Mouse (Mus musculus) layer of hippocampus, adult 11-12 months (tissue): ENCODE measurements at regions not wholly inside any gene's neighbourhood (a gene's known extent, or its start where the extent isn't known, plus 50 kb on each side); places are given as distances from the start of the nearest gene placed in this dataset.

Experiments
- DNase-seq: peaks from one replicate; pipeline ENCODE4 v3.0.0; 2022; ENCODE audit warnings: low spot score

- DNase-seq = no peak
Measured at GRCm38 (mm10) chr5:133113183-133113582, 570.0 kb upstream of the Auts2 start.

GRCm38 (mm10) chr5:133106691-133107354 lies 563.7 kb upstream of the Auts2 start:
- DNase-seq = peak; percentile 12

- no peak for DNase-seq
Measured at GRCm38 (mm10) chr5:133096340-133096739, 553.2 kb upstream of the Auts2 start.

GRCm38 (mm10) chr5:133084859-133085258 lies 541.7 kb upstream of the Auts2 start:
- no peak for DNase-seq

- DNase-seq = no peak
Measured at GRCm38 (mm10) chr5:133080751-133081150, 537.6 kb upstream of the Auts2 start.

GRCm38 (mm10) chr5:133078916-133079315 lies 535.8 kb upstream of the Auts2 start:
- no peak for DNase-seq

GRCm38 (mm10) chr5:133078390-133078789 lies 535.2 kb upstream of the Auts2 start:
- DNase-seq = peak; percentile 4

GRCm38 (mm10) chr5:133073317-133073716 lies 530.2 kb upstream of the Auts2 start:
- no peak for DNase-seq

GRCm38 (mm10) chr5:133070141-133070540 lies 527.0 kb upstream of the Auts2 start:
- DNase-seq = no peak

GRCm38 (mm10) chr5:133062481-133062880 lies 519.3 kb upstream of the Auts2 start:
- peak; percentile 14 for DNase-seq

GRCm38 (mm10) chr5:133047456-133047855 lies 504.3 kb upstream of the Auts2 start:
- peak; percentile 12 for DNase-seq

- DNase-seq = no peak
Measured at GRCm38 (mm10) chr5:133045637-133046036, 502.5 kb upstream of the Auts2 start.

GRCm38 (mm10) chr5:133027590-133027989 lies 484.4 kb upstream of the Auts2 start:
- no peak for DNase-seq

GRCm38 (mm10) chr5:133025121-133025520 lies 482.0 kb upstream of the Auts2 start:
- DNase-seq = no peak

GRCm38 (mm10) chr5:133020821-133021220 lies 477.7 kb upstream of the Auts2 start:
- no peak for DNase-seq

GRCm38 (mm10) chr5:133020116-133020515 lies 477.0 kb upstream of the Auts2 start:
- DNase-seq = no peak

GRCm38 (mm10) chr5:133010624-133011575 lies 467.8 kb upstream of the Auts2 start:
- DNase-seq = peak; percentile 77

- DNase-seq = no peak
Measured at GRCm38 (mm10) chr5:132982866-132983265, 439.7 kb upstream of the Auts2 start.

- no peak for DNase-seq
Measured at GRCm38 (mm10) chr5:132979013-132979412, 435.9 kb upstream of the Auts2 start.

- no peak for DNase-seq
Measured at GRCm38 (mm10) chr5:132975303-132975932, 432.3 kb upstream of the Auts2 start.

GRCm38 (mm10) chr5:132974876-132975275 lies 431.7 kb upstream of the Auts2 start:
- DNase-seq = no peak

- no peak for DNase-seq
Measured at GRCm38 (mm10) chr5:132971046-132971445, 427.9 kb upstream of the Auts2 start.

GRCm38 (mm10) chr5:132969376-132969775 lies 426.2 kb upstream of the Auts2 start:
- DNase-seq = no peak
